Mouse (Mus musculus) lung, postnatal 14 days (tissue): ENCODE measurements at regions not wholly inside any gene's neighbourhood (a gene's known extent, or its start where the extent isn't known, plus 50 kb on each side); places are given as distances from the start of the nearest gene placed in this dataset.

Experiments used
- DNase-seq: peaks from one replicate; pipeline ENCODE4 v3.0.0; 2021

GRCm38 (mm10) chr2:173456083-173456482 is 66.3 kb upstream of the 1700021F07Rik start:
- no peak for DNase-seq

DNA sequence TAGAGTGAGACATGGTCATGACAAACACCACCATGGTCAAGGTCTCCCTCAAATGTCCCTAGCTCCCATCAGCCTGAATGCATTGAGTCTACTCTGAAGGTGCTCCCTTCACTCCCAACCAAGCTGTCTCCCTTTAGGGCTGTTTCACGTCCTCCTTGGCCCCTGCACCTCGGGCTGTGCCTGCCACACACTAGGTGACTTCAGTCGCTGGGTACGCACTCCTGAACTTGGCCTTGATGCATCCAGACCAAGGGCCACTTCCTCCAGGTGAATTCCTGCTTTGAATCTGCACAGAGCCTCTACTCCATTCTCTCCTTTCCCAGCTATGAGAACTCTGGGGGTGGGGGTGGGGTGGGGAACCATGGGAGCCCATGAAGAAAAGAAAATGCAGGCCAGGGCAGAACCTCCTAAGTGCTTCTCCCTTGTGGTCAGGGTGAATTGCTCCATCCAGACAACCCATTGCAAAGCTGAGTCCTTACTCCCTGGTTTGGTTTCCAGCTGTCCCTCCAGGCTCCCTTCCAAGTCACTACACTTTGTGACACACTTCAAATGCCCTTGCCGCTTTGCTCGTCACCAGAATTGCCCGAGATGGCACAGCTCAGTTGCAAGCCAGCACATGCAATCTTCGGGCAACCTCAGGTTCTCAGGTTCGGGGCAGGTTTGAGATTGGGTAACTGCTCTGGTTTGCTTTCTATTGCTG is 65.3 kb upstream of the 1700021F07Rik start:
- DNase-seq = no peak

GRCm38 (mm10) chr2:173457624-173458320 is 64.6 kb upstream of the 1700021F07Rik start:
- no peak for DNase-seq

DNA sequence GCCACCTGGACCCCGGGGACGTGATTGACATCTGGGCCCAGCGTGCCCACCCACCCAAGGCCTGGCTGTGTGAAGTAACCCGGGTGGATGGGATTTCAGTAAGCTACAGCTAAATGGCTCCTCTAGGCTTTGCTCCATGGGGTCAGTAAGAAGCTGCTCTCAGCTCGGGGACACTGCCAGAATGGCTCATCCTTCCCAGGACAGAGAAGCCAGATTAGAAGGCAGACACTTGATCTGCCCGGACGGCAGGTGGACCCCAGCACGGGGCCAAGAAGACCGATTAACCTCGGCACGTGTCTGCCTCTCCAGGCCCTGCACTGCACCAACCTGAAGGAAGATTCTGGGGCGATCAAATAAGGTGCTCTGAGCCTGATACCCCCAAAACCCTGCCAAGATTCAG is 63.5 kb upstream of the 1700021F07Rik start:
- no peak for DNase-seq

GRCm38 (mm10) chr2:173463313-173463712 is 59.1 kb upstream of the 1700021F07Rik start:
- no peak for DNase-seq

DNA sequence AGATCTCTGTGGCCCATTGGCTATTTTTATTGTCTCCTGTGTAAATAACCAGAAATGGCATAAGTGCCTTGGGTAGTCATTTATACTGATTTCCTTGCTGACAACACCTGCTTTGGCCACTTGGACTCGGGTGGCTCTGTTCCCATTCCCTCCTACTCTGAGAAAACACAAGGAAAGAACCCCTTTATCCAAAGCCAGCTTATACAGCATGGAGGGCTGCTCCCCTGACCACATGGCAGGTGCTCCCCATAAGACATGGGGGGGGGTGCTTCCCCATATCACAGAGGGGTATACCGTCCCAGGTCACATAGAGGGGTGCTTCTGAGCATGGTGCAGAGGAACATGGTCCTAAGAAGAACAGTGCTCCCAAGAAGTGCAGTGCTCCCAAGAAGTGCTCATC is 57.8 kb upstream of the 1700021F07Rik start:
- DNase-seq = no peak

DNA sequence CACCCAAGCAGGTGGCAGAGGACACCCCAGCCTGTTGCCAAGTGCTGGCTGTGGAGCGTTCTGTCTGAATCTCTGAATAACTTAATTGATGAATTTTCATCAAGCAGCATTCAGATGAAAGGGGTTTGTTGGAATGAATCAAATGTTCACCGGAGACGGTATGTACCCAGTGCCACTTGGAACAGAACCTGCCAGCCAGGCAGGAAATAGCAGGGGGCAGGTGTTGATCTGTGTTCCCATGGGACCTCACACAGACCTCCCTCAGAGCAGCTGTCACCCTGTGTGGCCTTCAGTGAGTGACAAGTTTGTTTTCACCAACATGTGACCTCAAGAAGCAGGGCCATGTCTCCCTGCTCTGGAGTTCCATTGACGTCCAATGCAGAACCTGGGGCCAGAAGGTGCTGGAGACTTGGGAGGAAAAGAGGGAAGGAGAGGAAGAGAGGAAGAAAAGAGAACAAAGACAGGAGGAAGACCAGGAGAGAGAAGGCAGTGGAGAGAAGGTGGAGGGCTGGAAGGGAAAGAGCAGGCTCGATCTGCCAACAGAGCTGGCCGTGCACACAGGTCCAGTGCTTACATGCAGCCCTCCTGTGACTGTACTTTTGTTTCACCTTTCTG is 57.3 kb upstream of the 1700021F07Rik start:
- no peak for DNase-seq

DNA sequence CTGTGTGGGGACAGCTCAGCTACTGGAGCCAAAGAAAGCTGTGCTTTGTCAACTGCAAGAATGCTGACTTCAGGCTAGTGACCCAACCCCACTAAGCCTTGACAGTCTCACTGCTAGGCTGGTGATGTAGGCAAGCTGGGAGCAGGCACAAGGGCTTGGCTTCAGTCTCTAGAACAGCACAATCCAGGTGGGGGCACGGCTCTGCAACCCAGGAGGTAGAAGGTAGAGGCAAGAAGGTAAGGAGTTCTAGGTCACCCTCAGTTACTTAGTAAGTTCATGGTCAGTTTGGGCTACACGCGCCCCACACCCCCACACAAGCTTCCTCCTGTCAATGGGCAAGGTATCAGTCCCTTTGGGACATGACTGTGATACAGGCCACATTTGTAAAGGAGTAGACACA is 54.2 kb upstream of the 1700021F07Rik start:
- no peak for DNase-seq

DNA sequence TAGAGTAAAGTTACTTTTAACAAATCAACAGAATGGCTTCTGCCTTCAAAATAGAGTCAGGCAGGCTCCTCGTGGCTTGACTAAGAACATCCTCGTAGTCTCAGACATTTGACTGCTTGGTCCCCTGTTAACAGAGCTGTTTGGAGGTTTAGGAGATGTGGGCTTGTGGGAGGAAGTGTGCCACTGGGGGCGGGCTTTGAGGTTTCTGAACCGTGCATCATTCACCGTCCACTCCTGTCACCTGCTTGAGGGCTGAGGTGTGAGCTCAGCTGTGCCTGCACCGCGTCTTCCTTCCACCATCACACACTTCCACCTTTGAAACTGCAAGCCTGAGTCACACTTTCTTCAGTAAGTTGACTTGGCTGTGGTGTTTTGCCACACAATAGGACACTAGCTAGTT is 52.6 kb upstream of the 1700021F07Rik start:
- DNase-seq = peak; percentile 29
